Mouse (Mus musculus) left cerebral cortex, postnatal 25 days (tissue): ENCODE results near the gene Fgf2. TPM values are rescaled to one million over a fixed set of nuclear protein-coding genes. Genes with fewer than 3 reads are reported as not detected.

ENCODE experiments used
- DNase-seq, 2 experiments: peaks; one replicate each; pipeline ENCODE4 v3.0.0; 2022; ENCODE audit warnings: low spot score in 2 of 2, mixed read lengths in 1 of 2
- intact Hi-C: fragments of 180-260 bp; cut with DNase I; formaldehyde crosslinking; loops from one replicate; pipeline ENCODE4 v1.15.1; 2025
- total RNA-seq, 2 experiments: library from RNA; stranded (reverse); gene quantifications; 2 replicates each; pipeline ENCODE4 v1.2.3; 2021

The Fgf2 gene
- total RNA-seq, 2 experiments from 2014 or later, result 4.1 to 4.9 TPM

- intact Hi-C loops, result no loop called here
- no peak for DNase-seq
These were observed 2.2 kb downstream of the Fgf2 start for GRCm38 (mm10) chr3:37350386-37350785.

GRCm38 (mm10) chr3:37353951-37354481 is 5.9 kb downstream of the Fgf2 start:
- intact Hi-C loops, result no loop called here

GRCm38 (mm10) chr3:37354737-37355136 is 6.6 kb downstream of the Fgf2 start:
- DNase-seq, result no peak
- intact Hi-C loops, result no loop called here

More at GRCm38 (mm10) chr3:37353951-37354481, 5.9 kb downstream of the Fgf2 start:
- DNase-seq, result no peak

GRCm38 (mm10) chr3:37360729-37361128 is 12.6 kb downstream of the Fgf2 start:
- DNase-seq, result no peak

GRCm38 (mm10) chr3:37365144-37365543 is 17.0 kb downstream of the Fgf2 start:
- intact Hi-C loops, result no loop called here
- DNase-seq, result no peak

More at GRCm38 (mm10) chr3:37360729-37361128, 12.6 kb downstream of the Fgf2 start:
- intact Hi-C loops, result no loop called here

GRCm38 (mm10) chr3:37365976-37366375 is 17.8 kb downstream of the Fgf2 start:
- no peak for DNase-seq
- intact Hi-C loops, result no loop called here

- intact Hi-C loops, result no loop called here
These were observed 18.4 kb downstream of the Fgf2 start for GRCm38 (mm10) chr3:37366381-37367053.

GRCm38 (mm10) chr3:37370407-37370806 is 22.3 kb downstream of the Fgf2 start:
- intact Hi-C loops, result no loop called here
- DNase-seq, result no peak

More at GRCm38 (mm10) chr3:37366381-37367053, 18.4 kb downstream of the Fgf2 start:
- no peak for DNase-seq

GRCm38 (mm10) chr3:37373712-37374111 is 25.6 kb downstream of the Fgf2 start:
- intact Hi-C loops, result no loop called here
- DNase-seq, result no peak

- intact Hi-C loops, result no loop called here
- no peak for DNase-seq
These were observed 29.8 kb downstream of the Fgf2 start for GRCm38 (mm10) chr3:37377926-37378325.

GRCm38 (mm10) chr3:37378412-37378811 is 30.3 kb downstream of the Fgf2 start:
- intact Hi-C loops, result no loop called here
- DNase-seq, result no peak

- intact Hi-C loops, result no loop called here
- DNase-seq, result no peak
These were observed 31.1 kb downstream of the Fgf2 start for GRCm38 (mm10) chr3:37379201-37379600.

GRCm38 (mm10) chr3:37379930-37380881 is 32.1 kb downstream of the Fgf2 start:
- peak in 1 of 2 experiments; percentile 7 for DNase-seq
- intact Hi-C loops, result no loop called here

GRCm38 (mm10) chr3:37381457-37381856 is 33.3 kb downstream of the Fgf2 start:
- no peak for DNase-seq
- intact Hi-C loops, result no loop called here

GRCm38 (mm10) chr3:37383096-37383765 is 35.1 kb downstream of the Fgf2 start:
- DNase-seq, result no peak
- intact Hi-C loops, result no loop called here

GRCm38 (mm10) chr3:37387310-37387709 is 39.2 kb downstream of the Fgf2 start:
- no peak for DNase-seq

GRCm38 (mm10) chr3:37396930-37397608 is 48.9 kb downstream of the Fgf2 start:
- intact Hi-C loops, result no loop called here
- no peak for DNase-seq

More at GRCm38 (mm10) chr3:37387310-37387709, 39.2 kb downstream of the Fgf2 start:
- intact Hi-C loops, result no loop called here

- no peak for DNase-seq
- intact Hi-C loops, result no loop called here
These were observed 49.5 kb downstream of the Fgf2 start for GRCm38 (mm10) chr3:37397646-37398045.

- intact Hi-C loops, result no loop called here
- no peak for DNase-seq
These were observed 50.7 kb downstream of the Fgf2 start for GRCm38 (mm10) chr3:37398661-37399395.
